Mouse (Mus musculus): Measurements from ENCODE around the gene Spred2.

Gene Spred2

DNA sequence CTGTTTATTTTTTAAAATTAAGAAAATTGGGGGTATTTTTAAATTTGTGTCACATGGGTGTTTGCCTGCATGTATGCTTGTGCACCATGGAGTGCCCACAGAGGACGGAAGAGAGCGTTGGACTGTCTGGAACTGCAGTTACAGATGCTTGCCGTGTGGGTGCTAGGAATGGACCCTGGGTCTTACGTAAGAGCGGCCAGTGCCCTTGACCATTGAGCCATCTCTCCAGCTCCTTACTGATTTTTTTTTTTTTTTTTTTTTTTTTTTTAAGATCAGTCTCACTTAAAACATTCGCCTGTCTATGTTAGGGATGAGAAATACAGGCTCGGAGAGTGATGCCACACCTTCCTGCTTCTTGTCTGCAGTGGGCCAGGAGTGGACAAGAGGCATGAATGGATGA is 29.7 kb downstream of the Spred2 start:
- DNase-seq (ENCODE audit: low spot score in 2 of 2), result no peak

DNA sequence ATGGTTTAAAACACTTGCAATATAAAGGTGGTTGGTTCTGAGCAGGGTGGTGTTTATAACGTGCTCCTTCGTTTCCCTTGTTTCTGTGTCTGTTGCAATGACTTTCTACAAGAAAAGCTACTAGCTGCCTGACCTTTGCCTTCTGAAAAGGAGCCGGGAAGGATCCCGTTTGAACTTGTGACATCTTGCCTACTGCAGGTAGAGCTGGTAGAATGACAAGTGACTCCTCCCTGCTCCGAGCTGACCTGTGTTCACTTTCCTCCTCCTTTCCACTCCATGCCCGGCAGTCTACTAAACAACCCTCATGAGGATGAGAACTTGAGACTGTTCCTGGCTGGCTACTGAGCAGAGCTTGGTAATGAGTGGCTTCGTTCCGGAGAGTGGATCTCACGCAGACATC is 30.9 kb downstream of the Spred2 start:
- DNase-seq (ENCODE audit: low spot score in 2 of 2), result peak in 1 of 2 experiments; percentile 44

DNA sequence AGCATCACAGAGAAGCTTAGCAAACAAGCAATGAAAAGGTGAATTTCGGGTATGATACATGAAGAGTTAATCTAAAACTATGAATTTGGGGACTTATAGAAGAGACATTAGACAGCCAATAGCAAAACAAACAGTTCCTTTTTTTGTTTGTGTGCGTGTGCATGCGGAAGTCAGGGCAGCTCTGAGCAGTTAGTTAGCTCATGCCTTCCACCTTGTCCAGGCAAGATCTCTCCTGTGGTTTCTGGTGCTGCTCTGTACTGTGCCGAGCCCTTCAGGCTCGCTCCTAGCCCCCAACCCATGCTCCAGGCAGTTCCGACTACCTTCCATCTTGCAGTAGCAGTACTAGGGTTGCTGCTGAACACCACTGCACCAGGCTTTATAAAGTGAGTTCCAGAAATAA is 31.5 kb downstream of the Spred2 start:
- no peak for DNase-seq (ENCODE audit: low spot score in 2 of 2)

DNA sequence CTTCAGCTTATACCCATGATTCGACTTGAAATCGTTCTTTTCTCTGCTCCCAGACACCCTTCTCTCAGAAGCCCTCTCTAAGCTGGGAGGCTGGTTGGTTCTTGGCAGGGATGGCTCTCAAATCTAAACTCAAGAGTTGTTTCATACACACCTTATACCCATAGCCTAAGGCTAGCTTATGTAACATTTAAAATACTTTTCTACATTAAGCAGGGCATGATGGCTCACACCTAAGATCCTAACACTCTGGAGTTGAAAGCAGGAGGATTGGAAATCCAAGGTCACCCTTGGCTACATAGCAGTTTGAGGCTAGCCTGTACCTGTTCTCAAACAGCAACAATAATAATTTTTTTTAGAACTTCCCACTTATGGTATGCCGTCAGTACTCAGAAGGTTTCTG is 34.8 kb downstream of the Spred2 start:
- no peak for DNase-seq (ENCODE audit: low spot score in 2 of 2)

DNA sequence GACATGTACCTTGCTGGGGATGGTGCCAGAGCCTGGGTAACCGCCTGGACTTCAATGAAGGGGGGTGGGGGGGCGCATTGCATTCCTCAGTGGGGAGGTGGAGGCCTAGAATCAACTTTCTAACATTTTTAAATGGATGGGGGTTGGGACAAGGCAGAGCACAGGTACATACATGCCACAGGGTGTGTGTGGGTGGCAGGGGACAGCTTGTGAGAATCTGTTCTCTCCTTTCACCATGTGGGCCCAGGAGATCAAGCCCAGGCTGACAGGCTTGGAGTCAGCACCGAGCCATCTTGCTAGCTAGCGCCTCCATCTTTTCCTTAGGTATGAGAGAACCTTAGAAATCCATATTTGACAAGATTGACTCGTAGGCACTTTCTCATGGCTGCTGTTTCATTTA is 35.7 kb downstream of the Spred2 start:
- DNase-seq (ENCODE audit: low spot score in 2 of 2), result peak in 1 of 2 experiments; percentile 49

DNA sequence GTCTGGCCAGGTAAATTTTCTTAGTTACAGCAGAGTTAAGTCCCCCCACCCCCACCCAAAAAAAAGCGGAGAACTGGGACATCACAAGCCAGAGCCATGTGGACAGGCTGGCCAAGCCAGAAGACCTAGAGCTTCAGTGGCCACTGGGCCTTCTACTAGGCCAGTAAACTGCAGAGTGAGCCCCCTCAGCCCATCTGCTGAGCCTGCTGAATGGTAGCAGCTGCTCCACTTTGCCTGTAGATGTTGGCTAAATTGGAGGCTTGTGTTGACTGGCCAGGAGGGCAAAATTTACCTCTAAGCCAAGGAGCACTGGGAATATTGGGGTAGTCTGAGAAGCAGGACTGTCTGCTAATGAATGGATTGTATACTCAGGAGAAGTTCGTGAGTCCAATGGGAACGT is 36.4 kb downstream of the Spred2 start:
- no peak for DNase-seq (ENCODE audit: low spot score in 2 of 2)

DNA sequence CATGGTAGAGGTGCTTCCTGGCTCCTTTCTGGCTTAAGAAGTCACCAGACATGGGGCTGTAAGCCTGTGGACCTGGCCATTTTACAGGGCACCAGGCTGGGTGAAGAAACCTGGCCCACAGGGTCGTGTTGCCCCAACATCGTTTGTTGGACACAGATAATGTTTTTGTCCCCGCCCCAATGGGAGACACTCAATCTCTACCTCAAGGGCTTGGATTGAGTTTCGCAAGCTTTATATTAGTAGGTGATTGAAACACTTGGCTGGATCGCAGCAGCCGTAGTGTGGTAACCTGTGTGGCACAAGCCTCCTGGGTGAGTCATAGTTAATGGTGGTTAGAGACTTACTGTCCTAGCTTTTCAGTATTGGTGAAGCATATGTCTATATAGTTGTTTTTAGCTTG is 36.9 kb downstream of the Spred2 start:
- no peak for DNase-seq (ENCODE audit: low spot score in 2 of 2)

DNA sequence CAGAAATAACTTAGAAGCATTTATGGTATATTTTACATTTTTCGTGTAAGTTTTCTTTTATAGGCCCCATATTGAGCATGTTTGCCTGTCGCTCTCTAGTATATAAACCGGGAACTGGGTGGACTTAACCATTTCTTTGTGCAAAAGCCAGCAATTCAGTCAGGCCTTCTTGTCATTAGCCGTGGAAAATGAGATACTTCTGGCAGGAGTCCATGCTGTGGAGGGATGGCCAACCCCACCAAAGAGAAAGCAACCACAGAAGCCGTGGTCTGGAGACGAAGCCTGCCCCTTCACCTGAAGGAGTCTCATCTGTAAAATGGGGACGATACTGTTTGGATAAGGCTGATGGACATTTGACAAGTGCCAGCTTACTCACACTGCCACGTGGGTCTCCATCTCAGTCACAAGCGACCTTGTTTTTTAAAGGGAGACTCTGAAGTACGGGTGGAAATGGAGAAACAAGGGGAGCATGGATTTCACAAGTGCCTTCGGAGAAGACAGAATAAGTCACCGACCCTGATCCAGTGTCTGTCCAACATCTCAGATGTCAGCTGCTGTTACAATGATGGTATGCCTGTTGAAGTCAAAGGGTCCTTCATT is 37.7 kb downstream of the Spred2 start:
- no peak for DNase-seq (ENCODE audit: low spot score in 2 of 2)

DNA sequence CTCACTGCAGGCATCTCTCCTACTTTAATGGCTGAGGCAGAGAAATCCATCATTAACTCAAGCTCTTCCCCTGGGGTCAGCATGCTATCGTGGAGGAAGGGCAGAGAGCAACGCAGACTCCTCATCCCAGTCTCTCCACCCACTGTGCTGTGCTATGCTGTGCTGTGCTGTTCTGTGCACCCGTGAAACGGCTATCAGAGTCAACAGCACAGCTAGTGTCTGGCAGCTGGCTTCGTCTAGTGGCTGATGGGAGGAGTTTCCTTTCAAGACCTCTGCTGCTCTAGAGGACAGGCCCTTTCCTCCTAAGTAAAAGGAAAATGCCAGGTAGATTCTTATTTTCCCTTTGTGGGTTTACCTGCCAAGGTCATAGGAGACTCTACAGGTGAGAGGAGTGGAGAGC is 38.6 kb downstream of the Spred2 start:
- no peak for DNase-seq (ENCODE audit: low spot score in 2 of 2)

DNA sequence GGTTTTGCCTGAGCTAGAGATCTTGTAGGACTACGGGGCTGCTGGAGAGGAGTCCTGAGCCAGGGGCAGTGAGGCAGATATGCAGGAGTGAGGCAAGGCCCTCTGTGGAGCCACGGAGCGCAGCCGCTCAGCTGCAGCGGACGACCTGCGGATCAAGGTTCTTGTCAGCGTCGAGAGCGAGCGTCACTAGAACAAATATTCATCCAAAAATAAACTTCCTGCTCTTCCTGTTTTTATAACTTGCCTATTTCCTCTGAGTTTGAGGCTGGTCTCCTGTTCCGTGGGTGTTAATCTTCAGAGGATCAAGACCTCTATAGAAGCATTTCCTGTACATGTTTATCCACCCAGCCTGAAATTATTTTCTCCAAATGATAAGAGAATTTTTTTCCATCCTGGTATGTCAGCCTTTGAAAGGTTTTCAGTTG is 39.6 kb downstream of the Spred2 start:
- no peak for DNase-seq (ENCODE audit: low spot score in 2 of 2)

DNA sequence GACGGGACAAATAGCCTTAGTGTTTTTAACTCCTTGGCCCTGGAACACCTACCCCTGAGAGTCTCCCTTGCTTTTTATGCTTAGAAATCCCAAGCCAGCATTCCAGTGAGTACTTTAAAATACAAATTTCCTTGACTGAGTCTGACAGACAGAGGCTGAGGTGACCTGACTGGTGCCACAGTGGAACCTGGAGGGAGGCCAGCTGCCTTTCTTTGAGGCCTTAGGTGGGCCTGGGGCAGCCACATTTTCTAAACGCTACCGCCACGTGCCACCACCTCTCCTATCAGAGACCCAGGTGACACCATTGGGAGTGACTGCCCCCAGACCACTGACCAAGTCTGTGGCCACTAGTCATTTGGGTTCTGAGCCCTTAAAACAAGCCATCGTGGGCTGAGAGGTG is 40.2 kb downstream of the Spred2 start:
- no peak for DNase-seq (ENCODE audit: low spot score in 2 of 2)

DNA sequence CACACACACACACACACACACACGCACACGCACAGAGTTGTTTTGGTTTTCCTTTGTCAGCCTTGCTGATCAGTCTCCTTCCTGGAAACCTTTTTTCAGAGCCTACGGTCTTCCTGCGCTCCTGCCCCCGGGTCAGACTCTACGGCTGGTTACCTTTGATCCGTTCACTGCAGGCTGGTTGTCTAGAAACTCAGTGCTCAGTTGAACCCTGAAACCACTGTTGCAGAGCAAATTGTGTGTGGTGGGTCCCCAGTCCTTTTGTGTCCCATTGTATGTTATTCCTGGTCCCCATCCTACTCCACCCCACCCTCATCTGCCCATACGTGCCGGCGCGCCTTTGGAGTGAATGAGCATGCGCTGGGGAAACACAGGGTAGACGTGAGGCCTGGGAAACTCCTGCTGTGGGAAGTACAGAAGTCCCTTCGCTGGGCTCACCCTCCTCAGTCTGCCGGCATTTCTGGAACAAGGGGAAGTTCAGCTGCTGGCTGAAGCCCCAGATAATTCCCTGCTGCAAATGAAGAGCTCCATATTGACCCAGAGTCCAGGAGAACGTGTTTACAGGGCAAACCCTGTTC is 40.9 kb downstream of the Spred2 start:
- DNase-seq (ENCODE audit: low spot score in 2 of 2), result no peak

DNA sequence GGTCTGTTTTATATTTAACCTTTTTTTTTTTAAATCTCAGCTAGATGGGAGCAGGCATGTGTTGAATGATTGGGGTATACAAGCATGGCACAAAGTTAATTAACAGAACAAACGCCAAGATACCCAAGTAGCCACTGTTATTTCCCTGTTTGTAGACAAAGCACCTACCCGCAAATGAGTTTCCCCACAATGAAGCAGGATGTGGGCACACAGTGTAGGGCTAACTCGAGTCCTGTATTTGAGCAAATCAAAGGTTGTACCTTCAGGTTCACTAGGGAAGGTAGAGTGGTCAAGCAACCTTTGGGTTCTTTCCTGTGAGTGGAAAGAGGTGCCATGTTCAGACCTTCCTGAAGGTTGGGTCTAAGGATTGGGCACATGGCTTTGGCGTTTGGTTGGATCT is 41.5 kb downstream of the Spred2 start:
- no peak for DNase-seq (ENCODE audit: low spot score in 2 of 2)

DNA sequence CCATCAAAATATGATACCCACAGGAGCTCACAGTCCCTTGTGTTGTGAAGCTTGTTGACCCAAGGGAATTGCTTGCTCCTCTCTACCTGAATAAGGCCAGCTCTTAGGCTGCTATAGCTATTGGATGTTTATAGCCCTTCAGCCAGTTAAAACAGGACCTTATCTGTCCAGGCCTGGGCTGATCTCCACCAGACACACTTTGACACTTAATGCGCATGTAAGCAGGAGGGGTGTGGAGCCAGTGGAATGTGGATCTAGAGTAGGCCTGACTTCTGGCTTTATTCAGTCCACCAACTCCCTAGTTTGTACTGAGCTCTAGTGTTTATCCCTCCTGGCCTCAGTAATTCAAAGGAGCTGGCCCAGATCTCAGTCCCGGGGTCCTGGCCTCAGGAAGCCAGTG is 42.1 kb downstream of the Spred2 start:
- DNase-seq (ENCODE audit: low spot score in 2 of 2), result no peak

DNA sequence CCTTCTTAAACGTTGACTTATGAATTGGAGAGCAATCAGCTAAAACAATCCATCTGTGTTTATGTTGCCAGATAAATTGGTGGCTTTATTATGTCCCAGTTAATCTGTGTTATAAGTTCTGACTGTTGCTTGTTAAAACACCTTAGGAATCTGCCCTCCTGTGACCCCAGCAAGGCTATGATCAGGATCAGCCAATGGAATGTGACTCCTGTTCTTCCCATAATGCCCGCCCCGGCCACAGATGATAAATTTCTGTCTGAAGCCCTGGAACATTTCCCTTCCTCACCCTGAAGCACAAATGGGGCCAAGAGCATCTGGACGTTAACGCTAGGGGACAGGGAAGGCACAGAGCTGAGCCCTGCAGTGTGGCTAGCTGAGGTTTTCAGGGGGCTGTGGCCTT is 45.4 kb downstream of the Spred2 start:
- no peak for DNase-seq (ENCODE audit: low spot score in 2 of 2)

DNA sequence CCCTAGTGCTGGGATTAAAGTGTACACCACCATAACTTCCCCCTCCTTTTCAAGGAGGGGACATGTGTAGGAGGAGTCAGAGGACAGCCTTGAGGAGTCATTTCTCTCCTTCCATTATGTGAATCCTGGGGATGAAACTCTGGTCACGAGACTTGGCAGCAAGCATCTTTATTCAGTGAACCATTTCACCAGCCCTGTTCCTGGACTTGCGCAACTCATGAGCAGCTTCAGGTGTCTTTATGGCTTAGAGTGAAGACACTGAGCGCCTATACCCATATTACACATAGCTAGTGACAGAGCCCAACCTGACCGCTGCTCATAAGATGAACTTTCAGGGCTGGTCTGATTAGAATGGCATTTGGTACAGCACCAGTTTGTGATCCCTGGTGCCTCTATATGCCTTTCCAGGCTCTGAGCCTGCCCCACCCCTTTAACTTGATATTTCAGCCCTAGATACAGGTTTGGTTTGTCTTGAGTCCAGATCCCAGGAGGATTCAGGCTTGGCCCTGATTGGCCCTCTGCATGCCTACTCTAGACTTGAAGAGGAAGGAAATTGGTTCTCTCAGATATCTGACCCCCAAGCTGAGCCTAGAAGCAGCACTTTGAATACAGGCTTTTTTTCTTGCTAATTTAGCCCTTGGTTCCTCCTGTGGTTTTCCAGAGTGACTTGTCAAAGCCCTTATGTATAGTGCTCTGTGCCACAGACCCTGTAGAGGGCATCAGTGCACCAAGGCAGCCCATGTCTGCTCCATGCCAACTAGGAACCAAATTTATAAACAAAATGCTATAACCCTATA is 48.0 kb downstream of the Spred2 start:
- no peak for DNase-seq (ENCODE audit: low spot score in 2 of 2)

DNA sequence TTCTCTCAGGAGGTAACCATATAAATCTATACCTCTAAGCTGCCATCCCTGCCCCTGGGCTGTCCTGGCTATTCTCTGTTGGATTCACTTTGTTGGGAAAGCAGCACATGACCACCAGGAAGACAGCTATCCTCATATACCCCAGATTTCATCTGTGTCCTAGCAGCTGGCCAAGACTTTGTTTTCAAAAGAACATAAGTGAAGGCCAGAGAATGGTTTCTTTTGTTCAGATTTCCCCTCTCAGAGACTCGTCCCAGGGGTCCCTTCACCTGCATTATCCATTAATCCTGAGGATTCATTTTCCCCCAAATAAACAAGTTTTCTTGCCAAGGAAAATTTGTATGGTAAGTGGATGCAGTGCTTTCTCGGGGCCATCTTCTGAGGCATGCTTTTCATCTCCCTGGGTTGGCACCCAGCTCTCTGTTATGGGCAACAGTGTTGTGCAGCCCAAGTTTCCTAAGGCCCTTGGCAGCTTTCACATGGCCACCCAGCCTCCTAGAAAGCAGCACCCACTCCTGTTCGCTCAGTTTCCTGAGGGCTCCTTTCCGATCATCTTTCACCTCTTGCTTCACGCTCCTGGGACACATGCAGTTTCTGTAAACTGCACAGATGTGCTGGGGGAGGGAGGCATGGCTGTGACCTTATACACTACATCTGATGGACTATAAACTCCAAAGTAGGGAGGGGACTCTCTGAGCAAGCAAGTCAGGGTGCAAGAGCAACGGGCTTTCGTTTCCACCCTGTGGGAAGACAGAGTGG is 49.0 kb downstream of the Spred2 start:
- no peak for DNase-seq (ENCODE audit: low spot score in 2 of 2)

DNA sequence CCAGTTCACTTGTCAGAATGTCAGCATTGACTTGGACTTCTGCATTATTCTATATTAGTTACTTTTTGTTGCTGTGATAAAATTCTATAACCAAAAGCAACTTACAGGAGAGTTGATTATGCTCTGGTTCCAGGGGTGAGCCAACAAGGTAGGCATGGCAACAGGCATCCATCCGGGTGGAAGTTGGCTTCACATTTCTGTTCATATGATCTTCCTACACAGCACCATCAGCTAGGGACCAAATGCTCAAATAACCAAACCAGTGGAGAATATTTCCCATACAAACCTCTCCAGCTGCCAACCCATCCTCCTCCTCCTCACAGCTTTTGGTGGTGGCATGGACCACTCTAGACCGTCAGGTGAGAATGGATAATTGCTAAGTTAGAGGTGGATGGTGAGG is 51.9 kb downstream of the Spred2 start:
- no peak for DNase-seq (ENCODE audit: low spot score in 2 of 2)

DNA sequence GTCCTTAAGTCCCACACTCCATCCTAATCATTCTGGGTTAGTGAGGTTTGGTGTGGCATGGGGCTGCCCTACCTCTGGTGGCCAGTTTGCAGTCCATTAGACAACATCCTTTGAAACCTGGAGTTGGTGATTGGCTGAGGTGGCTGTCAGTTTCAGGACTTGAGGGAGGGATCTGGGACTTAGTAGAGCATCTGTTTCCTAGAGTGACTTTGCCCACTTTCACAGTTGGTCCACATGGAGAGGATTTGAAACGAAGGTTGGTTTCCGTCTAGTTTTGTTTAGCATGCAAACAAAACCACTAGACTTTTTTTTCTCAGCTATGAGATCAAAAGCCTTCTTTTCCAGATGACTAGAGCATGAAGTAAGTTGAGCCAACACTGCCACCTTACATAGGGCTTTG is 53.5 kb downstream of the Spred2 start:
- DNase-seq (ENCODE audit: low spot score in 2 of 2), result no peak

DNA sequence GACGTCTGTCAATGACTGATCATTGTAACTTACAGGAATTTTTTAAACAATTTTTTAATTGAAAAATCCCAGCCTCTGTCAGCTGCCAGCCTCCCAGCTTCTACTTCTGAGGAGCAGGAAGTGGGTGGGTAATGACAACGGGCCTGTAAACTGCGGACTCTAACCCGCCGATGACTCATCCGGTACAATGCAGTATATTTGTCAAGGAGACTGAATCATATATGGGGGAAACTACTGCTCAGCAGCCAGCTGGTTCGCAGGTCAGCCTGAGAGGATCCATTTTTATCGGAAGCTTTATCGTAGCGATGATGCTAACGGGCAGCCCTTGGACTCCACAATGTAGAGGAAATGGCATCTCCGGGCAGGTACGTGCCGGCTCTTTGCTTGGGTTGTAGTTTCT is 55.2 kb downstream of the Spred2 start:
- DNase-seq (ENCODE audit: low spot score in 2 of 2), result peak in 1 of 2 experiments; percentile 73

DNA sequence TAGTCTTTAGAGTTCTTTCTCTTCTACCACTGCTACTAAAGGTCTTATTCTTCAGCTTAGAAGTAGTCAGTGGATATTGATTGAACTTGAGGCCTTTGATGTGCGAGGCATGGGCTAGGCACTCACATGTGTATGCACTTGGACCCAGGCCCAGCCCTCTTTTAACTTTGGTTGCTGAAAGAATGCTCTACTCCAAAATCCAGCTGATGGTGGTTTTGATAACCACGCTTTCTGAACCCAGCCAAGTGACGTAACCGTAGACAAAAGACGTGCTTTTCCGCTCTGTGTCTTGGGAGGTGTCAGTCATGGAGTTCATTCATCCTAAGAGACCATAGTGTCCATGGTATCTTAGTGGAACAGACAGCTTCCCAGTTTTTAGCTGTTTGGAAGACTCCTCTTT is 57.9 kb downstream of the Spred2 start:
- no peak for DNase-seq (ENCODE audit: low spot score in 2 of 2)

DNA sequence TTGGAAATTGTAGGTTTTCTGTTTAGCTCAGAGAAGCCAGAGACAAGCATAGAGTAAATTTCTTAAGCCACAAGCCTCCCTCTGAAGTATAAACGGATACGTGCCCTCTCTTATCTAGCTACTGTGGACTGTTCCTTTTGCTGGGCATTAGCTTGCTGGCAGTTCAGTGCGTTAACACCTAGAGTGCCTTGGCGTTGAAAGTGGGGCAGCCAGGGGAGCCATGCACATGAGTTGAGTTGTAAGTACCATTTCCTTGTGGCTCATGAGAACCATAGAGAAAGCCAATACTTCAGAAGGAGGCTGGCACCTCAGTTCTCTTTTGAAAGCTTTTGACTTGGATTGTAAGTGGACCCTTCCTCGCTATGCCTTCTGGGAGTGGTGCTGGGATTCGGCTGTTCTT is 58.6 kb downstream of the Spred2 start:
- DNase-seq (ENCODE audit: low spot score in 2 of 2), result no peak

DNA sequence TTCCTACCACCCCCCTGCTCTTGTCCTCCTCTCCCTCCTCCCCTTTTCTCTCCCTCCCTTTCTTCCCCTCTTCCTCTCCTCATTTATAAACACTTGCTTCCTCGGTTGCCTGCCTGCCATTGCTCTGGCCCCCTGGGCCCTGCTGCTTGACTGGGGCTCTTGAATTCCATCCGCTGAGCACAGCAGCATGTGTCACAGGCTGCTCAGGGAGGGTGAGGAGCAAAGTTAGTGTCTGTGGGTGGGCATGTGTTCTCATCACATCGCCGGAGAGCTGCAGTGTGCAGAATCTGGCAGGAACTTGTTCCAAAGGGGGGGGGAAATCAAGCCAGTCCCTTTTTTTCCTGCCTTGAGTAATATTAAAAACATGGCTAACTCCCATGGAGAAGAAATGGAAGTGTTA is 59.1 kb downstream of the Spred2 start:
- no peak for DNase-seq (ENCODE audit: low spot score in 2 of 2)

Data from urinary bladder, adult 18-20 months (tissue).